Mouse (Mus musculus): ENCODE data around the gene Pitpnc1.

DNA sequence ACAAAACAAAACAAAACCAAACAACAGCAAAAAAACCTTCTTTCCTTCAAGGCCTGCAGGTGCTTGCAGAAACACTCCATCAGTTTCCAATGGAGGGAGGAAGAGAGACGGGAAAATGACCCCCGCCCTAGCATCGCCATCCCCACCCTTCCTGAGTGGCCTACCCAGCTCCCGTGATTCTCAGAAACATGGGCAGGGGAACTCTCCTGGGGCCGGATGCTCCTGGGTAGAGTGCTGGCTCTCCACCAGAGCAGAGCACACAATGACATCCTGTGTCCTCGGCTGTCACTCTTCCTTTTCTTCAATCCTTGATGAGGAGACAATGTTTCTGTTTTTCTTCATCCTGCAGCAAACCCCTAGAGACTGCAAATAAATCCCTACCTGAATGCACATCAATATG is 6.4 kb downstream of the Pitpnc1 start:
- TF ChIP-seq MYOG (IDR thresholded peaks at IDR 0.05; ENCODE audit: control insufficient read depth in 1 of 3, insufficient read depth in 1 of 3, insufficient read length in 2 of 3, low read depth in 2 of 3) (no peak), POLR2A (IDR thresholded peaks at IDR 0.05; ENCODE audit: insufficient read length, low read depth) (no peak), MYOD1 (IDR thresholded peaks at IDR 0.05; ENCODE audit: control insufficient read depth in 1 of 3, insufficient read length in 2 of 3, low read depth in 2 of 3) (no peak), REST (IDR thresholded peaks at IDR 0.05; ENCODE audit: insufficient read depth, insufficient read length) (no peak), MAX (IDR thresholded peaks at IDR 0.05; ENCODE audit: low read depth) (no peak), SRF (IDR thresholded peaks at IDR 0.05; ENCODE audit: control insufficient read depth, insufficient read length, low read depth) (no peak), POLR2AphosphoS2 (IDR thresholded peaks at IDR 0.05; ENCODE audit: insufficient read length, low read depth) (no peak), TCF3 (IDR thresholded peaks at IDR 0.05; ENCODE audit: insufficient read length, low read depth) (no peak), TCF12 (IDR thresholded peaks at IDR 0.05; ENCODE audit: insufficient read depth, poor library complexity, severe bottlenecking) (no peak), USF1 (IDR thresholded peaks at IDR 0.05; ENCODE audit: low read depth) (no peak), E2F4 (IDR thresholded peaks at IDR 0.05; ENCODE audit: insufficient read depth) (no peak)
